Mouse (Mus musculus): ENCODE measurements around the gene Gm47985. TPM values are rescaled to one million over a fixed set of nuclear protein-coding genes. Genes with fewer than 3 reads are reported as not detected.

The Gm47985 gene
- total RNA-seq, 2 experiments from 2014 or later: not detected

GRCm38 (mm10) chr1:151219045-151219444 is 36.7 kb downstream of the Gm47985 start:
- no peak for DNase-seq

- no peak for DNase-seq
These were observed 37.8 kb downstream of the Gm47985 start for GRCm38 (mm10) chr1:151220098-151220497.

GRCm38 (mm10) chr1:151222561-151223267 is 40.4 kb downstream of the Gm47985 start:
- DNase-seq: no peak

- no peak for DNase-seq
These were observed 41.0 kb downstream of the Gm47985 start for GRCm38 (mm10) chr1:151223377-151223776.

- no peak for DNase-seq
These were observed 42.2 kb downstream of the Gm47985 start for GRCm38 (mm10) chr1:151224536-151224935.

- DNase-seq: no peak
These were observed 45.2 kb downstream of the Gm47985 start for GRCm38 (mm10) chr1:151227506-151227905.

- no peak for DNase-seq
These were observed 46.1 kb downstream of the Gm47985 start for GRCm38 (mm10) chr1:151228320-151228989.

- DNase-seq: no peak
These were observed 50.0 kb downstream of the Gm47985 start for GRCm38 (mm10) chr1:151232346-151232745.

GRCm38 (mm10) chr1:151233756-151234155 is 51.4 kb downstream of the Gm47985 start:
- peak in 1 of 2 experiments; percentile 4 for DNase-seq

Other genes starting within 250 kb of the Gm47985 start
- 1 to 10 TPM; 1.4 to 1.9 TPM for gene Hmcn1, start 189.1 kb upstream of the Gm47985 start, total RNA-seq (2021)
- not detected for gene Gm8947, start 9.8 kb downstream of the Gm47985 start, total RNA-seq (2021)
- not detected for gene Gm47995, start 15.9 kb downstream of the Gm47985 start, total RNA-seq (2021)
- not detected for gene 3110040M04Rik, start 21.6 kb downstream of the Gm47985 start, total RNA-seq (2021)
- not detected for gene Gm47996, start 27.6 kb downstream of the Gm47985 start, total RNA-seq (2021)
- 100 to 1,000 TPM; 137 to 199 TPM for gene Ivns1abp, start 161.9 kb downstream of the Gm47985 start, total RNA-seq (2021)
- gene Swt1, start 245.9 kb downstream of the Gm47985 start, total RNA-seq (2021): 10 to 100 TPM; 16.5 to 26.8 TPM
- gene Trmt1l, start 246.0 kb downstream of the Gm47985 start, total RNA-seq (2021): 10 to 100 TPM; 25.5 to 31.9 TPM

Measured in adrenal gland, postnatal 36 days (tissue).